Mouse (Mus musculus): ENCODE results near the gene Tubb3.

DNA sequence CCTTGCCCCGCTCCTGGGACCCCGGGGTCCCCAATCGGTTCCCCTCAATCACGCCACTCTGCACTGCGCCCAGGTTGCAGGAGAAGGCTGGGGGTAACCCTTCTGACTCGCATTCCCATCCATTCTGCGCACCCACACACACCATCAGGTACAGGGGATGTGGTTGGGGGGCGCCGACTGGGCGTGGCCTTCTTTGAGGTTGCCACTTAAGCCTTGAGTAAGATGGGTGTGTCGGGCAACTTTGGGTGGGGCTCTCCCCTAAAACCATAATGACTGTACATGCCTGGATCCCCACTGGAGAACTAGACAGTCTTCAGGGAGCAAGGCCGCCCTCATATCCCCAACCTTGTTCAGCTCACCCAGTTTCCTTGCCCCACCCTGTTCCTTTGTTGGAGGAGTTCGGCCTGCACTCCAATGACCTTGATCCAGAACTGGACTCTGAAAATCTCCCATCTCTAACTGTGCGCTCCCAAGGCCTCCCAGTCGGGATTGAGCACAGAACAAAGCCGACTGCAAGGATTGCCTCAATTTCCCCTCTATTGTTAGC is 630 bp downstream of the Tubb3 start:
- TF ChIP-seq CTCF (IDR thresholded peaks at IDR 0.05; ENCODE audit: control insufficient read depth, insufficient read depth, insufficient read length) (no peak), MAX (IDR thresholded peaks at IDR 0.05) (no peak), MYOD1 (IDR thresholded peaks at IDR 0.05; ENCODE audit: control insufficient read depth, insufficient read length, low read depth) (no peak), USF1 (IDR thresholded peaks at IDR 0.05; ENCODE audit: low read depth) (no peak)

All from C2C12 (cell line).